Mouse (Mus musculus): ENCODE data around the gene Ptprcap. TPM values are rescaled to one million over a fixed set of nuclear protein-coding genes. Genes with fewer than 3 reads are reported as not detected.
A peak's percentile ranks its signal among the peaks of the same experiment; 100 is the strongest.
"Not testable (repeated sequence)": the region's sequence is repeated elsewhere in the genome, so short reads cannot be mapped to it uniquely, and the experiment has no call there.

The Ptprcap gene
- polyA plus RNA-seq, 1 experiment from 2014 or later: 0.24 TPM

DNA sequence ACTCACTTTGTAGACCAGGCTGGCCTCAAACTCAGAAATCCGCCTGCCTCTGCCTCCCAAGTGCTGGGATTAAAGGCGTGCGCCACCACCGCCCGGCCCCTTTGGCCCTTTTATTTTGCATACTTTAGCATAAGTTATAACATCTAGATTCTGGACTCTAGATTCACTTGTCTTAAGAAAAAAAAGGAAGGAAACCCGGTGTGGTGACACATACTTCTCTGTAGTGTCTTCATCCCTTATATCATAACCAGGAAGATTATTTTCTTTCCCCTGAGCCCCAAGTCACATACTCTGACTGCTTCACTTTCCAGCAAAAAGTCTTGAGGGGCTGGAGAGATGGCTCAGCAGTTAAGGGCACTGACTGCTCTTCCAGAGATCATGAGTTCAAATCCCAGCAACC, 31.5 kb upstream of the Ptprcap start:
- not testable (repeated sequence) for H3K27me3 ChIP-seq (replicated peaks; ENCODE audit: control insufficient read depth, insufficient read depth, low read length); DNase-seq (ENCODE audit: low spot score); H3K4me3 ChIP-seq (ENCODE audit: low read depth, low read length); H3K9me3 ChIP-seq (replicated peaks; ENCODE audit: control insufficient read depth, low read length); H3K27ac ChIP-seq (ENCODE audit: low read depth, low read length); ATAC-seq; H3K9ac ChIP-seq (ENCODE audit: low read length)
- H3K36me3 ChIP-seq (ENCODE audit: control insufficient read depth, insufficient read depth, low read length): peaks cover 14% of the 10 kb centered on the region
- WGBS: 61% methylated on average over 6 of the region's 6 CpGs
- H3K4me1 ChIP-seq (ENCODE audit: control insufficient read depth, insufficient read depth, low read length): peaks cover 10% of the 10 kb centered on the region
- H3K4me2 ChIP-seq (ENCODE audit: low read length): 0 out of 2 replicates have a peak overlapping the region, but pooled peaks have one; percentile 10

DNA sequence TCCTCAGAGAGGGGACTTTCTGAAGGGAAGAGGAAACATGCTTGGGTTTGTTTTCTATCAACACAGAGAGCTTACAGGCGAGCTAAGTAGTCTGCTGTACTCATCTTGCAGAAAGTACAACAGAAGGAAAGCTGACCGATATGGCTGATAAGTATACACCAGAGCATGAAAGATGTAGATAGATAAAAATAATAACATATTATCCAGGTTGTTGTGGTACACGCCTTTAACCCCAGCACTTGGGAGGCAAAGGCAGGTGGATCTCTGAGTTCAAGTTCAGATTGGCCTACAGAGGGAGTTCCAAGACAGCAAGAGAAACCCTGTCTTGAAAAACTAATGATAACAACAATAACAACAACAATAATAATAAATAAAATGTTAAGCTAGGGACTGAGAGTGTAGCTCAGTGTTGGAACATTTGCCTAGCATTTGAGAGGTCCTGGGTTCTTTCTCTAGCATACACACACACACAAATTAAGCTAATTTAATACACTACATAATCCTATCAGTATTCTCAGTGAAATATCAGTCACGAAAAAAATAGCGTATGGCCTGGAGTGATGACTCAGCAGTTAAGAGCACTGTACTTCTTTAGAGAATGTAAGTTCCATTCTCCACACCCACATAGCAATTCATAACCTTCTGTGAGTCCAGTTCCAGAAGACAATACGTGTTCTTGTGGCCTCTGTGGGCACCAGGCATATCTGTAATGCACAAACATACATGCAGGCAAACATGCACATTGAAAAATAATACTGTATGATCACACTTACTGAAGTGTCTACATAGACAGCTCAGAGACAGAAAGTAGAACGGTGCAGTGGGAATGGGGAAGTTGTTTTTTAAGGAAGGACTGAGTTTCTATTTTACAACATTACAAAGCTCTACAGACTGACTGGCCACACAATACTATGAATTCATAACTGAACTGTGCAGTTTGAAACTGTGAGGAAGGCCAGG, 30.7 kb upstream of the Ptprcap start:
- Histone ChIP-seq H3K9me3 (replicated peaks; ENCODE audit: control insufficient read depth, low read length) (no peaks in the 10 kb centered on the region), H3K4me2 (ENCODE audit: low read length) (no peak overlapping the region), H3K9ac (ENCODE audit: low read length) (no peak overlapping the region), H3K4me3 (ENCODE audit: low read depth, low read length) (no peak overlapping the region), H3K36me3 (ENCODE audit: control insufficient read depth, insufficient read depth, low read length) (peaks cover 9% of the 10 kb centered on the region; the same call in 1 of the 2 replicates), H3K4me1 (ENCODE audit: control insufficient read depth, insufficient read depth, low read length) (peaks cover 13% of the 10 kb centered on the region), H3K27ac (ENCODE audit: low read depth, low read length) (no peak overlapping the region), H3K27me3 (replicated peaks; ENCODE audit: control insufficient read depth, insufficient read depth, low read length) (no peaks in the 10 kb centered on the region)
- ATAC-seq (no peak), DNase-seq (ENCODE audit: low spot score) (no peak)
- whole genome bisulfite sequencing: 82% methylated on average over 7 of the region's 7 CpGs

DNA sequence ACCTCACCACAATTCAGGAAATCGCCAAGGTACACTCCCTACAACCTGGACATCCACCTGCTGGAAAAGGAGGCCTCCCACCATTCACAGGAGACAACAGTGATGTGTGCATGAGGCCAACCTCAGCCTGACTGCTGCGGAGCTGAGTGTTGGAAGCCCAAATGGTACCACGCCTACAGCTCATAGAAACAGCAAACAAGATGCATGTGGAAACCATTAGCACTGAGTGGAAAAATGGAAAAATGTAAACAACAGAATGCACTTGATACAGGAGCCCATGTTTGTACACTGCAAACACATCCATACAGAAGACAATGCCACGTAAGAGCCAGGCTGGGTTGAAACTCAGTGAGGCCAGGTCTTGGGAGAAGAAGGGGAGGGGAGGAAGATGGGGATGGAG, 29.0 kb upstream of the Ptprcap start:
- H3K4me3 ChIP-seq (ENCODE audit: low read depth, low read length): no peak overlapping the region
- no peak overlapping the region for H3K4me2 ChIP-seq (ENCODE audit: low read length)
- H3K27ac ChIP-seq (ENCODE audit: low read depth, low read length): no peak overlapping the region
- H3K9me3 ChIP-seq (replicated peaks; ENCODE audit: control insufficient read depth, low read length): no peaks in the 10 kb centered on the region
- DNase-seq (ENCODE audit: low spot score) (no peak), ATAC-seq (no peak)
- peaks cover 18% of the 10 kb centered on the region for H3K36me3 ChIP-seq (ENCODE audit: control insufficient read depth, insufficient read depth, low read length)
- 84% methylated on average over 4 of the region's 4 CpGs for WGBS
- H3K9ac ChIP-seq (ENCODE audit: low read length): no peak overlapping the region
- H3K27me3 ChIP-seq (replicated peaks; ENCODE audit: control insufficient read depth, insufficient read depth, low read length): no peaks in the 10 kb centered on the region
- H3K4me1 ChIP-seq (ENCODE audit: control insufficient read depth, insufficient read depth, low read length): peaks cover 13% of the 10 kb centered on the region

DNA sequence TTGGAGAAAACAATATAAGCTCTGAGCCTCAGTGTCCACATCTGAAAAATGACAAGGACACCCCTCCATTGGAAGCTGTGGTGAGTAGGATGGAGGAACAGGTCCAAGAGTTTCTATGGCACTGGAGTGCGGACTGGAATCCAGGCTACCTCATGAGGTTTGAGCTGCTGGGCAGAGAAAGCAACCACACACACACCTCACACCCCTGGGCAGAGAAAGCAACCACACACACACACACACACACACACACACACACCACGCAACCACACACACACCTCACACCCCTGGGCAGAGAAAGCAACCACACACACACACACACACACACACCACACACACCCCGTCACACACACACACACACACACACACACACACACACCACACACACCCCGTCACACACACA, 28.1 kb upstream of the Ptprcap start:
- DNase-seq (ENCODE audit: low spot score) (peak; percentile 28), ATAC-seq (peak; percentile 27)
- H3K4me2 ChIP-seq (ENCODE audit: low read length): peak overlapping the region; percentile 82
- H3K9ac ChIP-seq (ENCODE audit: low read length): peak overlapping the region; percentile 26; the same call in 1 of the 2 replicates
- peaks cover 26% of the 10 kb centered on the region for H3K36me3 ChIP-seq (ENCODE audit: control insufficient read depth, insufficient read depth, low read length)
- peak overlapping the region; percentile 76 for H3K4me3 ChIP-seq (ENCODE audit: low read depth, low read length)
- H3K4me1 ChIP-seq (ENCODE audit: control insufficient read depth, insufficient read depth, low read length): peaks cover 13% of the 10 kb centered on the region
- 11% methylated on average over 4 of the region's 4 CpGs for WGBS
- not testable (repeated sequence) for H3K9me3 ChIP-seq (replicated peaks; ENCODE audit: control insufficient read depth, low read length); H3K27me3 ChIP-seq (replicated peaks; ENCODE audit: control insufficient read depth, insufficient read depth, low read length); H3K27ac ChIP-seq (ENCODE audit: low read depth, low read length)

DNA sequence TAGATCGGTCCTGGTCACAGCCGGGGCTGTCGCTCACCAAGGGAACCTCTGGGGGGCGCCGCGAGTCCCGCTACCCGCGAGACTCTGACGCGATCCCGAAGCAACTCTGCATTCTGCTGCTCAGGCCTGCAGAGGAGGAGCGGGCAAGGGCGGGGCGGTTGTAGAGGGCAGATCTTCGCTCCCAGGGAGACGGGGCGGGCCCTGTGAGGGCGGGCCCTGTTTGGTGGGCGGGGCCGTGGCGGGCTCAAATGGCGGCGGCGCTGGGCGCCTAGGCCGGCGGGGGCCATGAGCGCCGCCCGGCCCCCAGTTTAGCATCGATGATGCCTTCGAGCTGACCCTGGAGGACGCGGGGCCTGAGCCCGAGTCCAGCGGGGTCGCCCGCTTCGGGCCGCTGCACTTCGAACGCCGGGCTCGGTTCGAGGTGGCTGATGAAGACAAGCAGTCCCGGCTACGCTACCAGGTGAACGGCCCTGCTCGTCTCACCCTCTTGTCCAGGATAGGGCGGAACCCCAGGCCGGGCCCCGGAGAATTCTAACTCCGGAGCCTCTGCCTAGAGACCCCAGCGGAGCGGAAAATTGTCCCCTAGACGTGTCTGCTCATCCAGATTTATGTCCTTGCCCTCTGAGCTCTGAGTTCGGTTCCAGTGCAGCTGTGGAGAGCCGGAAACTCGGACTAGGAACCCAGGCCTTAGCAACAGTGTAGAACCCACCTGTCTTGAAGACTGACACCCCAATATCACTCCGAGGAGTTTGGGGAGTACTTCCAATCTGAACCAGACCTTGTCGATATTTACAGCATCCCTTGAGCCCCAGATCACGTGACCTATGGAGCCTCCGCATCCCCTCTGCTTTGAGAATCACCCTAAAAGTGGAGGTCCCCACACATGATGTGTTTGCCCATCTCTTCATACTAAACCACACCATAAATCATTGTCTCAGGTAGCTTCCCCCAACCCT, 27.4 kb upstream of the Ptprcap start, which contains the start of gene Aip:
Gene Aip (minus strand): TSS at position 118 of the 956 bp plus-strand sequence.
- H3K4me3 ChIP-seq (ENCODE audit: low read depth, low read length): peak within 1 kb of the TSS; percentile 76
- H3K9ac ChIP-seq (ENCODE audit: low read length): peak within 1 kb of the TSS; percentile 85
- H3K9me3 ChIP-seq (replicated peaks; ENCODE audit: control insufficient read depth, low read length): no peaks in the 10 kb centered on the region
- peak; percentile 98 for DNase-seq (ENCODE audit: low spot score)
- H3K4me2 ChIP-seq (ENCODE audit: low read length): peak within 1 kb of the TSS; percentile 82
- peaks cover 26% of the 10 kb centered on the region for H3K36me3 ChIP-seq (ENCODE audit: control insufficient read depth, insufficient read depth, low read length)
- no peaks in the 10 kb centered on the region for H3K27me3 ChIP-seq (replicated peaks; ENCODE audit: control insufficient read depth, insufficient read depth, low read length)
- peaks cover 9% of the 10 kb centered on the region for H3K4me1 ChIP-seq (ENCODE audit: control insufficient read depth, insufficient read depth, low read length)
- peak; percentile 91 for ATAC-seq
- under 1% methylated on average over 56 of the region's 64 CpGs for WGBS
- H3K27ac ChIP-seq (ENCODE audit: low read depth, low read length): peak within 1 kb of the TSS; percentile 52; the same call in 1 of the 2 replicates

DNA sequence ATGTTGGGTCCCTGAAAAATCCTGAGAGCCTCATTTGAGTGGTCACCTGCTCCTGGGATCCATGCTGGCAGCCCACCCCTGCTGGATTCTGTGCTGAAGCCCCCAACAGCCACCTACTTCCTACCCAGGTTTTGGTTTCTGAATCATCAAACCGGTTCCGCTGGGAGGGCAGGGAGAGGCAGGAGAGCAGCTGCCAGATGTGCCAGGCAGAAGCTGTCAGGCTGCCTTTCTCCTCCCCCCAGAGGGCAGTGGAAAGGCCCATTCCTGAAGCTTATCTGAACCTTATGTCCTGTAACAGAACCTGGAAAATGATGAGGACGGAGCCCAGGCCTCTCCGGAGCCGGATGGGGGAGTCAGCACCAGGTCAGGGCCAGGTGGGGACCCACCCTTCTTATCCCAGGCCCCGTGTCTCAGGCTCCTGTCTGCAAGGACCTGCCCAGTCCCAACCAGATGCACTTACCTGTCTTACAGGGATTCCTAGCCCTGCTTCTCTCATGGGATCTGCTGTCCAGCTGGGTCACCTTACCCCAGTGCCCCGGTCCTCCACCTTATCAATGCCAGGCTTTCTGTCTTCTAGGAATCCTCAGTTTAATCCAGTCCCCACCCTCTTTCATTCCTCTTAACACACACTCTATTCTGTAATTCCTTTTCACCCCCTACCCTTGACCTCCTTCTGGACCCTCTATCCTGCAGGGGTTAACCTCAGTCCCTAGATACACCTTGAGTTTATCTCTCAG, 26.5 kb upstream of the Ptprcap start:
- Histone ChIP-seq H3K27me3 (replicated peaks; ENCODE audit: control insufficient read depth, insufficient read depth, low read length) (no peaks in the 10 kb centered on the region), H3K4me1 (ENCODE audit: control insufficient read depth, insufficient read depth, low read length) (peaks cover 9% of the 10 kb centered on the region), H3K36me3 (ENCODE audit: control insufficient read depth, insufficient read depth, low read length) (peaks cover 34% of the 10 kb centered on the region), H3K9ac (ENCODE audit: low read length) (peak overlapping the region; percentile 85), H3K27ac (ENCODE audit: low read depth, low read length) (no peak overlapping the region), H3K4me2 (ENCODE audit: low read length) (peak overlapping the region; percentile 82), H3K9me3 (replicated peaks; ENCODE audit: control insufficient read depth, low read length) (no peaks in the 10 kb centered on the region), H3K4me3 (ENCODE audit: low read depth, low read length) (peak overlapping the region; percentile 76)
- ATAC-seq (no peak), DNase-seq (ENCODE audit: low spot score) (no peak)
- 76% methylated on average over 7 of the region's 7 CpGs for WGBS

DNA sequence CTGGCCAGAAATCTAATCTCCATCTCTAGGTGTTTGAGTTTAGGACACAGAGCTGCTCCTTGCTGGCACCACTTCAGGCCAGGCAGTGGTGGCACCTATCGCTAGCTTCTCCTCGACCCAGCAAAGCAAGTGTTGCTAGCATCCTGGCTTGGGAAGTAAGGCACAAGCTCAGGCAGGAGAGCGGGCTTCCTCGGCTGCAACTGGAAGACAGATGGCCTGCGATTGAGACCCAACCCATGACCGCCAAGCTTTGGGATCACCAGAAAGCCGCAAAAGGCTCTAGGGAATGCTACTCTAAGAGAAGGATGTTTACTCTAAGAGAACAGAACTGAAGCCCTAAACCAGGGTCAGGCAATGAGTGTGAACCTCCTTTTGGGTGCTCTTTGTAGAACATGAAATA, 23.9 kb upstream of the Ptprcap start:
- H3K27me3 ChIP-seq (replicated peaks; ENCODE audit: control insufficient read depth, insufficient read depth, low read length): no peaks in the 10 kb centered on the region
- no peaks in the 10 kb centered on the region for H3K9me3 ChIP-seq (replicated peaks; ENCODE audit: control insufficient read depth, low read length)
- no peak overlapping the region for H3K4me2 ChIP-seq (ENCODE audit: low read length)
- ATAC-seq: no peak
- 96% methylated on average over 7 of the region's 7 CpGs for WGBS
- no peak overlapping the region for H3K9ac ChIP-seq (ENCODE audit: low read length)
- no peak overlapping the region for H3K4me3 ChIP-seq (ENCODE audit: low read depth, low read length)
- H3K36me3 ChIP-seq (ENCODE audit: control insufficient read depth, insufficient read depth, low read length): peaks cover 49% of the 10 kb centered on the region
- no peak for DNase-seq (ENCODE audit: low spot score)
- H3K27ac ChIP-seq (ENCODE audit: low read depth, low read length): no peak overlapping the region
- H3K4me1 ChIP-seq (ENCODE audit: control insufficient read depth, insufficient read depth, low read length): peaks cover 9% of the 10 kb centered on the region

DNA sequence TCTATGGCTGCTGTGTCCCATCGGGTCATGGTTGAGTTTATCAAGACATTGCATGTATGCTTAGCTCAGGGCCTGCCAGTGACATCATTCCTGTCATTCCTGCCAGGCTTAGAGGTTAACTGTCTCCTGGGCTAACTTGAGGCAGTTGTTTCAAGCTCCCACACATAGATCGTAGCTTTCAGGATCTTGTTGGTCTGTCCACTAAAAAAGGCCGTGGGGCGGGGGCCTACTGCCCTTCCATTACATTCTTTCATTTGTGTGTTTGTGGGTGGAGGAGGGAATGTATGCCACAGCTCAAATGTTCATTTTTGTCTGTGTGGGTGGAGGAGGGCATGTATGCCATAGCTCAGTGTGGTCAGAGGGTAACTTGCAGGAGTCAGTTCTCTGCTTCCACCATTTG, 23.3 kb upstream of the Ptprcap start:
- Histone ChIP-seq H3K36me3 (ENCODE audit: control insufficient read depth, insufficient read depth, low read length) (peaks cover 49% of the 10 kb centered on the region), H3K4me1 (ENCODE audit: control insufficient read depth, insufficient read depth, low read length) (peaks cover 9% of the 10 kb centered on the region), H3K9me3 (replicated peaks; ENCODE audit: control insufficient read depth, low read length) (no peaks in the 10 kb centered on the region), H3K9ac (ENCODE audit: low read length) (no peak overlapping the region), H3K27ac (ENCODE audit: low read depth, low read length) (no peak overlapping the region), H3K27me3 (replicated peaks; ENCODE audit: control insufficient read depth, insufficient read depth, low read length) (no peaks in the 10 kb centered on the region), H3K4me3 (ENCODE audit: low read depth, low read length) (no peak overlapping the region), H3K4me2 (ENCODE audit: low read length) (no peak overlapping the region)
- DNase-seq (ENCODE audit: low spot score) (no peak), ATAC-seq (no peak)
- 88% methylated on average over 4 of the region's 4 CpGs for WGBS
